Mouse (Mus musculus): ENCODE data around the gene 4933417A18Rik.
A peak's percentile ranks its signal among the peaks of the same experiment; 100 is the strongest.
"Not testable (repeated sequence)": the region's sequence is repeated elsewhere in the genome, so short reads cannot be mapped to it uniquely, and the experiment has no call there.

The 4933417A18Rik gene

DNA sequence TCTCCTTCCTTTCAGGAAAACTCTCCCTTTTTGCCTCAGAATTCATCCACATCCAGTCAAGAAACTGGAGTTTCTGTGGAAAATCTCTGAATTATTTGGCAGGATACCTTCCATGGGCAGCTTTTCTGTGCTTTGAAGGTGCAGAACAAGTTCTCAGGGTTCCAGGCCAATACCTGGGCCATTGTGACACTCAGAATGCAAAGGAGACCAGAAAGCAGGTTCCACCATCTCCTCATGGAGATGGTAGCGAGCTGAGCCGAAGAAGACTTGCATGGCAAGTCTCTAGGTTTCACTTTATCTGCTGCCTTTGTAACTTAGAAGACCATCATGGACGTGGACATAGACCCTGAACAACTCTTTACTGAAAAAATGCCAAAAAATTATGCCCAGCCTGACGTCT is at the start of gene 4933417A18Rik, which contains the start of gene Fam217a:
Gene 4933417A18Rik, plus strand, starts transcription at position 200 of the 400 bp plus-strand sequence.
Gene Fam217a, minus strand, starts transcription at position 101 of the 400 bp plus-strand sequence.
- DNase-seq (ENCODE audit: low read depth, low spot score): no peak

DNA sequence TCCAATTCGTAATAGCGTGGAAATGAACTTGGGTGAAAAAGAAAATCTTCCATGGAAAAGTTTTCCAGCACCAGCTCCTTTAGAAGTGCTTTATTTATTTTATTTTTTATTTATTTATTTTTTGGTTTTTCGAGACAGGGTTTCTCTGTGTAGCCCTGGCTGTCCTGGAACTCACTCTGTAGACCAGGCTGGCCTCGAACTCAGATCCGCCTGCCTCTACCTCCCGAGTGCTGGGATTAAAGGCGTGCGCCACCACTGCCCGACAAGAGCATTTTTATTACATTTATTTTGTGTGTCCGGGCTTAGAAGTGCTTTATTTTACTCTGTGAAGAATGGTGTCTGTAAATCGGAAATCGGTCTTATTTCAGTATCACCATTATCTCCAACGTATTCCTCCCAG is 49.5 kb upstream of the 4933417A18Rik start:
- not testable (repeated sequence) for DNase-seq (ENCODE audit: low read depth, low spot score)

DNA sequence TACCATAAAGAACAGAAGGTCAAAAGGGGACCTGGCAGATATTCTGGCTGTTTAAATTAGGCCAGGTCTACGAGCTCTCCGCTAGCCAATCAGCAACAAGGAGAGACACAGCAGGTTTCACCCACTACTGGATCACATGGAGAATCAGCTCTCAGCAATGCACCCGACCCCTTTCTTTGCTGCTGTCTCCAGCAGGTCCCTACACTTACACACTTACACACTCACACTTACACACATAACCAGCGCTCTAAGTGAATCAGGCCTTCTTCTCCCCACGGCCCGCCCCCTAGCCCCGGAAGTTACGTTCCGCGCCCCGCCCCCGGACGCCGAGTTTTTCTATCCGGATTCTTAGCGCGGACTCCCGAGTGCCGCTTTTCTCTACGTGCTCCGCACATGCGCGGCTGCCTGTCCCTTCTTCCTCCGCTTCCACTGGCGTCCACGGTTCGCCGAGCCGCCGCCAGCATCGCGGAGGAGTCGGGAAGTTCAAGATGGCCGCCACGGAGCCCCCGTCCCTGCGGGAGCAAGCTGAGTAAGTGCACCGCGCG is 49.0 kb upstream of the 4933417A18Rik start, which contains the start of gene Prpf4b:
Gene Prpf4b, plus strand, starts transcription at position 137 of the 545 bp plus-strand sequence.
- peak; percentile 87 for DNase-seq (ENCODE audit: low read depth, low spot score)

DNA sequence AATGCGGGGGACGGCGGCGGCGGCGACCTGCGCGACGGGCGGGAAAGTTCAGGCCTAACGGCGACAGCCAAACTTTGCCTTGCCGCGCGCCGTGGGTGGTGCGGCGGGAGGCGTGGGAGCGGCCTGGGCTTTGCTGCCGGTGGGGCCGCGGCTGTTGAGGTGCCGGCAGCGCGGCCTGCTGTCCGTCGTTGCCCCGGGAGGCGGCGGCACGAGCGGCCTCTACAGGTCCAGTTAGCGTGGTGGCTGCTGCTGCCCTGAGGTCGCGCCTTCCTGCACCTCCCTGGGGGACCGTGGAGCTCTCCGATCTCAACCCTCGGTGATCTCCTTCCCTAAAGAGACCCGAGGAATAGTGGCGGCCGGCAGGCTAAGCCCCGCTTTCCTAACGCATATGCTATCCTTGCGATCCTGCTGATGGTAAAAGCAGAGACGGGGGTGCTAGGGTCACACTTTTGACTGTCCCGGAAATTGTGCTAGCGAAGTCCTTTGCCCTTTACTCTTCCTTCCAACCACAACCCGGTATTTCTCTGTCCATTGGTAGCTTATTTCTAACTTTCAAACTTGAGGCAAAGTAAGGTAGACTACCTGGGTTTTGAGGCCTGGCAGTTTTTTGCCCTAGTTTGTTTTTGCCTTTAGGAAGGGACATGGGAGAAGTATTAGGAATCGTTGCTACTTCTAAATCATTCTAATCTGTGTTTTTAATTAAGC is 48.3 kb upstream of the 4933417A18Rik start:
- DNase-seq (ENCODE audit: low read depth, low spot score): no peak

DNA sequence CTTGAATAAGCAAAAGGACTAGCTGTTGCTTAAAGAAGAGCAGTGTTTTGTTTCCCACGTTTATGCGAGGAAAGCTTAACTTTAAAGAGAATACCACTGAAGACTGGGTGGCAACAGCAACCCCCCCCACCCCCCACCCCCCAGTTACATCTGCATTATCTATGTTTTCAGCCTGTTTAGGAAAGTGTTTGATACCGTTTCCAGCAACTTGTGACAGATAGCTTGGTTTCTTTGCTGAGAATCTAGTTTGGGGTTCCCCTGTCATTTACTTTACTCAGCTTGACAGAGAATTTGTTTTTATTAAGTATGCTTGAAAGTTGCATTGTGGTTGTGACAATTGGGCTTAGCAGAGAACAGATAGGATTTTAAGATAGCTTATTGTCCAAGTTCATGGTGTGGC is 47.7 kb upstream of the 4933417A18Rik start:
- no peak for DNase-seq (ENCODE audit: low read depth, low spot score)

- DNase-seq (ENCODE audit: low read depth, low spot score): peak; percentile 60
These were observed 31.3 kb upstream of the 4933417A18Rik start for GRCm38 (mm10) chr13:34892871-34893270.

- no peak for DNase-seq (ENCODE audit: low read depth, low spot score)
These were observed 9.6 kb upstream of the 4933417A18Rik start for GRCm38 (mm10) chr13:34914614-34915013.

DNA sequence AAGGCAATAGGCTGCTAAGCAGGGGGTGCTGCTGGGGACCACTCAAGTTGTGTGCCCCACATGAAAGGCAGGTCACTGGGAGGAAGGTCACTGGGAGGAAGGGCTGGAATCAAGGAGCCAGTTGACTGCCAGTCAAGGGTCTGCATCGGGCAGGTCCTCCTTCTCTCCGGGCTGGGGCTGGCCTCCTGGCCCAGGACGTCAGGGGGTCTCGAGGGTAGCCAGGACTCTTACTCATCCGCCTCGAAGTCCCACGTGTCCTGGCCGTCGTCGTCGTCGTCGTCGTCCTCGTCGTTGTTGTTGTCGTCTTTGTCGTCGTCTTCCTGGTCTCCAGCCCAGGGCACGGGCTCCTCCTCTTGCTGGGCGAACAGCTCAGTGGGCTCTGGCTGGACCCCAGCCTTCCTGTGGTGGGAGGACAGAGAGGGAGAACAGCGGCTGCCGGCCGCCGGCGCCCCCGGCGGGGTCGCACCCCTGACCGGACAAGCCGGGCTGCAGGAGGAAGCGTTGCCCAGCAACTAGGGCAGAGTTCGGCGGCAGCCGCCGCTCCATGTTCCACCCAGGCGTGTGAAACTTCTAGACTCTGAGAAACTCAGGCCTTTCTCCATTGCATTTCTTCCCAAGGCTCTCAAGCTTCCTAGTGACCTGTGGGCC is 7.6 kb upstream of the 4933417A18Rik start:
- DNase-seq (ENCODE audit: low read depth, low spot score): no peak

DNA sequence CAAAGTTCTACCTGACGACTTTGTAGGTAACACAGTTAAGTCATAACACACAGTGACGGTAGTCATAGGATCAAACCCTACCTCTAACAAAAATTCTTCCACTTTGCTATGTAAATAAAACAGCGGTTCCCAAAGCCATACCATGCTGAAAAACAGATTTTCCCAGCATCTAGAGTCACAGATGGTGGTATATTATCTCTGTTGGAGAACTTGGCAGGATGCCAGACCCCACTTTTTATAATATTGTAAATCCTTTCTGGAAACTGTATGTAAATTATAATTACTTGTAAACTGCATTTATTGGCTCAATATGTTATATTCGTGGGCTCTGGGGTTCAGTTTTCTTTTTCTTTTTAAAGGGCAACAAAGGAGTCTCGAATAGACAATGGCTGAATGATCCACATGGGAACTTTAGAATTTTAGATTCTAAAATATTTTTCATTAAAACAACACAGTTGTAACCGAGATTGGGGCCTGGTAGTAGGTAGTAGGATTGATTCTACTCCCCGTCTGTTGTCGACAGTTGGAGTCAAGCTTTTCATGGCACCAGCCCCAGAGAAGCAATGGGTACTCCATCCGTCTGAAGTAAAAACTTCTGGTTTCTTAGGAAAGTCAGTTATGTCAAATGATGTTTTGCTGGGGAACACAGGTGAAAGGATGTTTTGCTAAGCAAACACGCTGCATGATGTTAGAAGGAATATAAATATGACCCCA is 10.9 kb downstream of the 4933417A18Rik start:
- no peak for DNase-seq (ENCODE audit: low read depth, low spot score)

- DNase-seq (ENCODE audit: low read depth, low spot score): no peak
These were observed 18.2 kb downstream of the 4933417A18Rik start for GRCm38 (mm10) chr13:34942370-34942769.

DNA sequence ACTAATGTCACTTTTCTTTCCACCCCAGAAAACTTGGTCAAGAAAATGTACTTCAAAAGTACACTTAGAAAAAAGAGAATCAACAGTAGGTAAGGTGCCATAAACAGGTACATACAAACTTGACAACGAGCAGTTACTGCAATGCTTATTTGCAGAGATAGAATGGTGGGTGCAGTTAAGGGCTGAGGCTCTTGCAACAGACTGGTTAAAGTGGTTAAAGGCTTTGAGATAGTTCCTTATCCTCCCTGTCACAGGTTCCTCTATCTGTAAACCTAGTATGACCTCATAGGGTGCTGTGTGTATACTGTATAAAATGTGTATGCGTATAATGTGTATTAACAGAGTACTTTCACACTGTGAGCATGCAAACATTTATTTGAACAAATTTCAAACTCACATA is 27.2 kb downstream of the 4933417A18Rik start:
- not testable (repeated sequence) for DNase-seq (ENCODE audit: low read depth, low spot score)

- DNase-seq (ENCODE audit: low read depth, low spot score): no peak
These were observed 32.7 kb downstream of the 4933417A18Rik start for GRCm38 (mm10) chr13:34956901-34957300.

GRCm38 (mm10) chr13:34958158-34958557 is 33.9 kb downstream of the 4933417A18Rik start:
- DNase-seq (ENCODE audit: low read depth, low spot score): not testable (repeated sequence)

- DNase-seq (ENCODE audit: low read depth, low spot score): no peak
These were observed 37.0 kb downstream of the 4933417A18Rik start for GRCm38 (mm10) chr13:34960996-34961770.

DNA sequence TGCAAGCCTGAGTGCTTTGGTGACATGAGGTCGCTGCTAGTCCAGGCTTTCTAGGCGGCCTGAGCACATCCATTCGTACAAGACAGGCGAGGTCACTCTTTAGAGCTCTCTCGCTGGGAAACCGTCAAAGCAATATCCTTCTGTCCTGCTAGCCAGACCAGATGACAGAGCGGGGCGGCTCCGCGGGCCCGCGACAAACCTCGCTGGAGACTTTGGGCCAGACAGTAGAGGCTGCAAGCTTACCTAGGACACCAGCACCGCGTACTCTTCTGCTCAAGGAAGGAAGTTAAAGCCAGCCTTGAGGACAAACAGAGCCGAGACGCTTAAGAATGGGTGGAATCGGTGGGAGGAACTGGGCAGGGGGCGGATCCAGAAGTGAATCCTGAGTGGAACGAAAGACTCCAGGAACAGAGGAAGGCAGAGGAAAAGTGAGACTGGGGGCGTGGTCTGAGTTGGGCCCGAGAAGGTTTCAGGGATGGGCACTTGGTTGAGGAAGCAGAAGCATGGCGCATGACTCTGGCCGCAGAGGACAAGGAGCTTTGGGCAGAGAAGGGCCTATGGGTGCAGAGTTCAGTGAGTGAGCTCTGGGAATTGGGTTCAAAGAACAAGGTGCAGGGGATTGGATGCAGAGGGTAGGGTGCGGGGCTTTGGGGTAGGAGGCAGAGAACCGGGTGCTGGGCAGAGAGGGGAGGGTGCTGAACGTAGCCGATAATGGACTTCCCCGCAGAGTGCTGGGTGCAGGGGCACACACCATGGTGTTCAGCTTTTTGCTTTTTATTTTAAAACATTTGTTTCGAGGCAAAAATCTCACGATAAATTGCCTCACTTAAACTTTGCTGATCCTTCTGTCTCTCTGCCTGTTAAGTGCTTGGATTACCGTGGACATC is 39.5 kb downstream of the 4933417A18Rik start, which contains the start of gene Eci3:
Gene Eci3, minus strand, starts transcription at position 300 of the 887 bp plus-strand sequence.
- DNase-seq (ENCODE audit: low read depth, low spot score): no peak

DNA sequence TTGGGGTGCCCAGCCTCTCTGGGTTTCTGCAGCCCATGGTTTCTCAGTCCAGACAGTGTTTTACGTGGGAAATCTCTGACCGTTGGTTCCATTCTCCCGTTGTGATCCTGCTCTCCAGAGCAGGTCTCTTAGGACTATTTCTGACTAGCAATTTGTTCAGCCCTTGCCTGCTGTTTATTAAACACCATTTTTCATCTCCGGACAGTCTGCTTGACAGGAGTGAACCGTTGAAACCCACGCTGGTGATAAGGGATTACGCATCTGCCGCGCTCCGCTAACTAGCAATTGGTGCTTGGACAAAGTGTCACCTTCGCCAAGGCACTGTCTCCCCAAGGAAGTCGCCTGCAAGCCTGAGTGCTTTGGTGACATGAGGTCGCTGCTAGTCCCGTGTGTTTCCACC is 40.2 kb downstream of the 4933417A18Rik start:
- DNase-seq (ENCODE audit: low read depth, low spot score): no peak

DNA sequence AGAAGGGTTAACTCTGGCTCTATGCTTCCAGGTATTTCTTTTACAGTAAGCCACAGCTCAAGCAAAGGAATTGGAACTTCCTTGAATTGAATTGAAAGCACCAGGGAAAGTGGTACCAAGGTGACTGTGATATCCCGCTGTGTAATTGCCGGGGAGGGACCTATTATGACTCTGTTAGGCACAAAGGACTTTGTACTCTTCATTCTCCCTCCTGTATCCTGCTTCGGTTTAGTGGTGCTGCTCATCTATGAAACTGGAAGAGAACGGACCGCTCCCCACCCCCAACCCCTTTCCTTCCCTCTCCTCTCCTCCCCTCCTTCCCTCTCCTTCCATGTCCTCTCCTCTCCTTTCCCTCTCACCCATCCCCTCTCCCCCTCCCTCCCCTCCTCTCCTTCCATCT is 40.7 kb downstream of the 4933417A18Rik start:
- no peak for DNase-seq (ENCODE audit: low read depth, low spot score)

DNA sequence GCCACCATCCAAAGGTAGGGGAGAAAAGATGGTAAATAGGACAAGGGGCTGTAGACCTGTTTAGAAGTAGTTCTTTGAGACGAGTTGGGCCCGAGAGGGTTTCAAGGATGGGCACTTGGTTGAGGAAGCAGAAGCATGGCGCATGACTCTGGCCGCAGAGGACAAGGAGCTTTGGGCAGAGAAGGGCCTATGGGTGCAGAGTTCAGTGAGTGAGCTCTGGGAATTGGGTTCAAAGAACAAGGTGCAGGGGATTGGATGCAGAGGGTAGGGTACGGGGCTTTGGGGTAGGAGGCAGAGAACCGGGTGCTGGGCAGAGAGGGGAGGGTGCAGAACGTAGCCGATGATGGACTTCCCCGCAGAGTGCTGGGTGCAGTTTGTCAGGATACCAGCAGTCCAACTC is 41.4 kb downstream of the 4933417A18Rik start:
- DNase-seq (ENCODE audit: low read depth, low spot score): not testable (repeated sequence)

DNA sequence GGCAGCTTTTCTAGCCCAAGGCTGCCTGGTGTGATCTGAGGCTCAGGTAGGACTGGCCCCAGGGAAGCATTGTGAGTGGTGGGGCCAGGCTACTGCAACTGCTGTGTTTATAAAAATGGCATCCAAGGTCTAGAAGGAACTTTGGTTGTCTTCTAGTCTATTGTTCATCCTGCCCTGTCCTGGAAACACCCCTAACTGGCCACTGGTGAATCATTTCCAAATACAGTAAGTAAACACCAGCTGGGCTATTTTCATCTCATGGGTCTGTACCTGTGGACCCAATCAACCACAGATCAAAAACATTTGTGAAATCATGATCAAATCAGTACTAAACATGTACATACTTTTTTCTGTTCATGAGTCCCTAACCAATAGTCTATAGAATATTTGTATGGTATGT is 48.2 kb downstream of the 4933417A18Rik start:
- not testable (repeated sequence) for DNase-seq (ENCODE audit: low read depth, low spot score)

GRCm38 (mm10) chr13:34973149-34973548 is 48.9 kb downstream of the 4933417A18Rik start:
- no peak for DNase-seq (ENCODE audit: low read depth, low spot score)

Measured in retina, postnatal 7 days (tissue).